ENCODE assay signal across 8 mouse cellular contexts in genomic region chr12:110992771-110993170, GRCm38 (mm10). TPM values are rescaled to one million over a fixed set of nuclear protein-coding genes. Genes with fewer than 3 reads are reported as not detected.
DNase-seq lines count a peak whose midpoint lies in the region; ATAC-seq and TF ChIP-seq lines count a peak whose summit lies in the region.

No protein-coding gene starts in this region.

- H3K79me2 ChIP-seq in myocyte (ENCODE audit: control insufficient read depth, insufficient read depth): no peaks in the 10 kb centered on the region

- H3K4me2 ChIP-seq in lung, embryonic 15.5 days: peak overlapping the region; percentile 74
- peak overlapping the region; percentile 100 for H3K4me2 ChIP-seq in myocyte (ENCODE audit: low read depth)

- H3ac ChIP-seq in myocyte (ENCODE audit: control insufficient read depth, insufficient read length): no peak overlapping the region

- peak overlapping the region; percentile 77; the same call in 1 of the 2 replicates for H3K27ac ChIP-seq in lung, embryonic 15.5 days

- 80% methylated on average over 12 of the region's 12 CpGs for WGBS in lung, embryonic 15.5 days

- no peak for ATAC-seq in lung, embryonic 15.5 days (ENCODE audit: borderline replicate concordance, extremely low read depth, low FRiP score, low TSS enrichment)

- no peaks in the 10 kb centered on the region for H3K9me3 ChIP-seq in lung, embryonic 15.5 days

- no peak for TF ChIP-seq POLR2A in myocyte (IDR thresholded peaks at IDR 0.05; ENCODE audit: insufficient read length, low read depth)

- DNase-seq in lung, postnatal 14 days: no peak
- peak; percentile 70 to 74 for DNase-seq in cerebellum, postnatal 10 days
- DNase-seq in kidney, adult 9 months: peak; percentile 66
- no peak for DNase-seq in right cerebral cortex, postnatal 36 days (ENCODE audit: low spot score in 2 of 2)
- DNase-seq in ovary, postnatal 14 days (ENCODE audit: low spot score): no peak
- DNase-seq in spleen, adult 12 weeks (ENCODE audit: low spot score): no peak

- H3K4me3 ChIP-seq in lung, embryonic 15.5 days: peak overlapping the region; percentile 54; the same call in 1 of the 2 replicates
- peak overlapping the region; percentile 33 for H3K4me3 ChIP-seq in myocyte

- H3K27me3 ChIP-seq in lung, embryonic 15.5 days: no peaks in the 10 kb centered on the region
- no peaks in the 10 kb centered on the region for H3K27me3 ChIP-seq in myocyte (ENCODE audit: control insufficient read depth, insufficient read depth, insufficient read length)

- H3K36me3 ChIP-seq in lung, embryonic 15.5 days: no peaks in the 10 kb centered on the region
- no peaks in the 10 kb centered on the region for H3K36me3 ChIP-seq in myocyte (ENCODE audit: control insufficient read depth, insufficient read depth)

- H3K9ac ChIP-seq in lung, embryonic 15.5 days: peak overlapping the region; percentile 69

- peaks cover 20% of the 10 kb centered on the region for H3K4me1 ChIP-seq in lung, embryonic 15.5 days

TF ChIP-seq in myocyte, 11 proteins besides CTCF, POLR2A, EP300 and RAD21:
- TF ChIP-seq MYOD1 (IDR thresholded peaks at IDR 0.05; ENCODE audit: control insufficient read depth in 1 of 3, insufficient read length in 2 of 3, low read depth in 2 of 3) (no peak), REST (IDR thresholded peaks at IDR 0.05; ENCODE audit: insufficient read depth, insufficient read length) (no peak), USF1 (IDR thresholded peaks at IDR 0.05; ENCODE audit: low read depth) (no peak), TCF12 (IDR thresholded peaks at IDR 0.05; ENCODE audit: insufficient read depth, poor library complexity, severe bottlenecking) (no peak), MAX (IDR thresholded peaks at IDR 0.05; ENCODE audit: low read depth) (no peak), MYOG (IDR thresholded peaks at IDR 0.05; ENCODE audit: control insufficient read depth in 1 of 3, insufficient read depth in 1 of 3, insufficient read length in 2 of 3, low read depth in 2 of 3) (no peak), TCF3 (IDR thresholded peaks at IDR 0.05; ENCODE audit: insufficient read length, low read depth) (no peak), E2F4 (IDR thresholded peaks at IDR 0.05; ENCODE audit: insufficient read depth) (no peak), CEBPB (IDR thresholded peaks at IDR 0.05; ENCODE audit: insufficient read depth, poor library complexity, severe bottlenecking) (no peak), POLR2AphosphoS2 (IDR thresholded peaks at IDR 0.05; ENCODE audit: insufficient read length, low read depth) (no peak), SRF (IDR thresholded peaks at IDR 0.05; ENCODE audit: control insufficient read depth, insufficient read length, low read depth) (no peak)

RNA-seq across cellular contexts. Expression of gene Ankrd9, which starts 13.9 kb away (rescaled TPM):
- polyA plus RNA-seq in lung, embryonic 15.5 days (2015; fragmentation: Nextera tagmentation; extraction: Ambion mirVana): 13.3 and 13.6 TPM in 2 replicates
- polyA plus RNA-seq in myocyte (2012; fragmentation: generic; extraction: Trizol): 11.5 TPM

RNA-seq across cellular contexts. Expression of gene Rcor1, which starts 46.4 kb away (rescaled TPM):
- polyA plus RNA-seq in lung, embryonic 15.5 days (2015; fragmentation: Nextera tagmentation; extraction: Ambion mirVana): 10.9 and 11.4 TPM in 2 replicates
- polyA plus RNA-seq in myocyte (2012; fragmentation: generic; extraction: Trizol): 9.4 TPM

Comparison
In these comparisons a context has a peak if more than half of its experiments do, and no peak if none do; other contexts are left out.
1. DNase-seq: peak in cerebellum, postnatal 10 days (2 of 2) and kidney, adult 9 months (single experiment); none in lung, postnatal 14 days (single experiment), right cerebral cortex, postnatal 36 days (0 of 2), ovary, postnatal 14 days (single experiment) and spleen, adult 12 weeks (single experiment).